Mouse (Mus musculus): Measurements from ENCODE around the gene Myl4. TPM values are rescaled to one million over a fixed set of nuclear protein-coding genes. Genes with fewer than 3 reads are reported as not detected.

Myl4 gene
- polyA plus RNA-seq (2014; fragmentation: Illumina TruSeq; extraction: RNeasy Lipid Tissue Mini Kit (QIAGEN cat#74804); ENCODE audit: low read depth, low replicate concordance), result not detected

GRCm38 (mm10) chr11:104550406-104550974 lies at the start of gene Myl4, which contains the start of gene Cdc27:
Gene Myl4 (plus strand): TSS chr11:104550663.
Gene Cdc27 (minus strand): TSS chr11:104550620.

DNA sequence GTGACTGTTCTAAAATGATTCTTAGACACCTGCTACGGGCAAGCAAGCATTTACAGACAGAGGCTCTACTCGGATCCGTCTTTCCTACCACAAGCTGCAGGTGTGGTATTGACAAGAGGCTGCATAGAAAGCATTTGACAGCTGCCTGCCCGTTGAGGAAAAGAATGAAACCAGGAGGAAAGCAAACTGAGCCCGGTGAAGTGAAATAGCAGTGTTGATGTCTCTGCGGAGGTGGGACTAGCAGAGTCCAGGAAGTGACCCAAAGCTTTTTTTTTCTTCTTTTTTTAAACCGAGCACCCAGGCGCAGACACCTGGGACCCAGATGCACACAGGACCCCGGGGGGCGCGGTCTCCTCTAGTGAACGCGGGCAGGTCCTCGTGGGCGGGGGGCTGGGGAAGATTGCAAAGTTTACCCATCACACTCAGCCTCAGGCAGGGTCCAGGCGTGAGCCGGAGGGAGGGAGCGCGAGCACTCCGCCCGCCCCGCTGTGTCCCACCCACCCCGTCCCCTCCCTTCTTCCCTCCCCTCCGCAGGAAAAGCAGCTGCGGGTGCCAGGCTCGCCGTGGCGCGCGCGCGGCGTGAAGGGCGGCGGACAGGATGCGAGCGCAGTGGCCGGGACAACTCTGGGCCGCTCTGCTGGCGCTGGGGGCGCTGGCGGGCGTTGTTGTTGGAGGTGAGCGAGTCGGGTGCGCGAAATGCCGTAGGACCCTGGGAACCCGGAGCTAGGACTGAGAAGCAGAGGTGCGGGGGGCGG lies 57.2 kb downstream of the Myl4 start, which contains the start of gene Itgb3:
Gene Itgb3 (plus strand): TSS at position 510 of the 755 bp plus-strand sequence.

Other genes with a start within 250 kb of the Myl4 start
- gene Kansl1, start 81.8 kb upstream of the Myl4 start, polyA plus RNA-seq (2014; fragmentation: Illumina TruSeq; extraction: RNeasy Lipid Tissue Mini Kit (QIAGEN cat#74804); ENCODE audit: low read depth, low replicate concordance), result 41.0 TPM
- 85.6 TPM for gene Cdc27, start within 50 bp of the Myl4 start, polyA plus RNA-seq (2014; fragmentation: Illumina TruSeq; extraction: RNeasy Lipid Tissue Mini Kit (QIAGEN cat#74804); ENCODE audit: low read depth, low replicate concordance)
- 6.3 TPM for gene Itgb3, start 57.3 kb downstream of the Myl4 start, polyA plus RNA-seq (2014; fragmentation: Illumina TruSeq; extraction: RNeasy Lipid Tissue Mini Kit (QIAGEN cat#74804); ENCODE audit: low read depth, low replicate concordance)
- not detected for gene Gm11639, start 135.0 kb downstream of the Myl4 start, polyA plus RNA-seq (2014; fragmentation: Illumina TruSeq; extraction: RNeasy Lipid Tissue Mini Kit (QIAGEN cat#74804); ENCODE audit: low read depth, low replicate concordance)

Data from sigmoid colon, adult 10 weeks (tissue).